Mouse (Mus musculus) intestine, embryonic 15.5 days (tissue): ENCODE measurements around the gene Bcl2. TPM values are rescaled to one million over a fixed set of nuclear protein-coding genes. Genes with fewer than 3 reads are reported as not detected.

Source experiments
- ATAC-seq: fragments of 200-750 bp; cut with Nextera tagmentation; 2 replicates; pipeline ENCODE4 v1.8.0; 2017; ENCODE audit warnings: moderate TSS enrichment, moderate library complexity
- H3K27ac ChIP-seq: fragments of 300-500 bp; sonication (generic); 2 replicates; pipeline ENCODE4 v1.5.1; 2015; ENCODE audit warnings: mild to moderate bottlenecking, inconsistent platforms
- H3K27me3 ChIP-seq: fragments of 300-500 bp; sonication (generic); replicated peaks from 2 replicates; pipeline ENCODE4 v1.6.1; 2015; ENCODE audit warnings: inconsistent platforms
- H3K36me3 ChIP-seq: fragments of 300-500 bp; sonication (generic); 2 replicates; pipeline ENCODE4 v1.6.1; 2015; ENCODE audit warnings: inconsistent platforms
- H3K4me1 ChIP-seq: fragments of 300-500 bp; sonication (generic); replicated peaks from 2 replicates; pipeline ENCODE4 v1.6.1; 2015; ENCODE audit warnings: inconsistent platforms
- H3K4me2 ChIP-seq: fragments of 300-500 bp; sonication (generic); replicated peaks from 2 replicates; pipeline ENCODE4 v1.6.1; 2015; ENCODE audit warnings: mild to moderate bottlenecking, inconsistent platforms
- H3K4me3 ChIP-seq: fragments of 300-500 bp; sonication (generic); replicated peaks from 2 replicates; pipeline ENCODE4 v1.5.1; 2015; ENCODE audit warnings: inconsistent platforms
- H3K9ac ChIP-seq: fragments of 300-500 bp; sonication (generic); 2 replicates; pipeline ENCODE4 v1.6.1; 2015; ENCODE audit warnings: inconsistent platforms
- H3K9me3 ChIP-seq: fragments of 300-500 bp; sonication (generic); 2 replicates; pipeline ENCODE4 v1.6.1; 2016; ENCODE audit warnings: inconsistent platforms
- WGBS: fragments of 180-500 bp; shearing (Covaris S2); methylation state at CpG from one replicate; pipeline ENCODE4 v1.1.7; 2015; 5-methylcytosine and 5-hydroxymethylcytosine counted together
- polyA plus RNA-seq: library from polyadenylated mRNA; unstranded; fragments of >200 nt; fragmentation: Nextera tagmentation; extraction: Ambion mirVana; gene quantifications from 2 replicates; pipeline ENCODE4 v1.2.1, GENCODE M21; 2015

Gene Bcl2
- polyA plus RNA-seq, 1 experiment from 2014 or later, result 13.2 TPM

DNA sequence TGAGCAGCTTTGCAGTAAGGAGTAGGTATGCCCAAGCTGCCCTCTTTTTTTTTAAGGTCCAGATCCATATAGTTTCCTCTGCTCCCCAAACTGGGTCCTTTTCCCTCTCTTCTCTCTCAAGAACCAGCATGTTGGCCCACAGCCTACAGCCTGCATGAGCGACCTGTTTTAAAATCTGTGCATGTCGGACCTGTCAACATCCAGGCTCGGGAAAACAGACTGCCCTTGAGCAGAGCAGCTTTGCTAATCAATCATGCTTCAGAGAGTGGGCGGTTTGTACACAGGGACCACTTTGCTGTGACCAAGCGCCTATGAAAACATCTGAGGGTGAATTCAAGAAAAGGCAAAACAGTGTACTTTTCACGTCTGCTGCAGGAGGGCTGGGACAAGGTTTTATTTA is 111.1 kb downstream of the Bcl2 start:
- no peak overlapping the region for H3K4me3 ChIP-seq
- no peak overlapping the region; the same call in 1 of the 2 replicates for H3K4me2 ChIP-seq
- no peaks in the 10 kb centered on the region for H3K9me3 ChIP-seq
- H3K36me3 ChIP-seq, result no peaks in the 10 kb centered on the region
- peak; percentile 51 for ATAC-seq
- no peak overlapping the region for H3K27ac ChIP-seq
- no peaks in the 10 kb centered on the region for H3K27me3 ChIP-seq
- 18% methylated on average over 6 of the region's 6 CpGs for WGBS
- peaks cover 12% of the 10 kb centered on the region for H3K4me1 ChIP-seq
- no peak overlapping the region for H3K9ac ChIP-seq

DNA sequence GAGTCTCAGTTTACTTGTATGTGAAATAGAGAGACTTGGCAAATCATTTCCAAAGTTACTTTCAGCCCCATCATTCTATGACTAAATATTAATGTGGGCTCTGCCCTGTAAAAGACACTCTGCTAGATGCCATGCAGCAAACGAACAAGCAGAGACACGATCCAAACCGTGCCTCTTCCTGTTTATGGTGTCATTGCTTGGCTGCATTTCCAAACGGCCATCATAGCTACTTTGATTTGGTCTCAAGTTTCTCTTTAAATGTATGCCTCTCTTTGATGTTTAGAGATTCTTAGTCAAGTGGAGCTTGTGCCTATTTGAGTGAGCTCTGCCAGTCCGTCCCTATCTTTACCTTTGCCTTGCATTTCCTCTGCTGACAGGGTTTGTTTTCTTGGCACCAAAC is 111.5 kb downstream of the Bcl2 start:
- no peak overlapping the region for H3K4me2 ChIP-seq
- H3K9ac ChIP-seq, result no peak overlapping the region

DNA sequence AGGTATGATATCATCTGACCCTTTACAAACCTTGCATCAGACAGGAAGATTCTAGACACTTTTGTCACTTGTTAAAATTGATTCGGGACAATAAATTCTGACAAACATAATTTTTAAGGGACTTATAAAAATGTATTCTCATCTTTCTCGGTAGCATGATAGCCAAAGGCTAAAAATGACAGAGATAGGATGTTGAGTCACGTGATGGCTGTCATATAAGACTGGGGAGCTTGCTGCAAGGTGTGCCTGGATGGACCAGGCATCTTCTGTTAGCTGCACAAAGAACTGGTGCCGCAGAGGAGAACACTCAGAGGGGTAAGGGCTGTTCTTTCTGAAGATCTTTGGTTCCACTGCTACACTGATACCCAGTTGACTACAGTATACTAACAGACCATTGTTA is 112.8 kb downstream of the Bcl2 start:
- Histone ChIP-seq H3K27me3 (no peaks in the 10 kb centered on the region), H3K4me1 (peaks cover 12% of the 10 kb centered on the region), H3K36me3 (no peaks in the 10 kb centered on the region), H3K9ac (no peak overlapping the region), H3K4me3 (no peak overlapping the region), H3K4me2 (no peak overlapping the region), H3K27ac (no peak overlapping the region), H3K9me3 (no peaks in the 10 kb centered on the region)
- no peak for ATAC-seq
- 90% methylated on average over 4 of the region's 4 CpGs for WGBS

More for the DNA sequence above, 111.5 kb downstream of the Bcl2 start:
- Histone ChIP-seq H3K27me3 (no peaks in the 10 kb centered on the region), H3K36me3 (no peaks in the 10 kb centered on the region), H3K9me3 (no peaks in the 10 kb centered on the region), H3K4me1 (peaks cover 12% of the 10 kb centered on the region), H3K27ac (no peak overlapping the region), H3K4me3 (no peak overlapping the region)
- no peak for ATAC-seq
- 44% methylated on average over 5 of the region's 5 CpGs for WGBS

DNA sequence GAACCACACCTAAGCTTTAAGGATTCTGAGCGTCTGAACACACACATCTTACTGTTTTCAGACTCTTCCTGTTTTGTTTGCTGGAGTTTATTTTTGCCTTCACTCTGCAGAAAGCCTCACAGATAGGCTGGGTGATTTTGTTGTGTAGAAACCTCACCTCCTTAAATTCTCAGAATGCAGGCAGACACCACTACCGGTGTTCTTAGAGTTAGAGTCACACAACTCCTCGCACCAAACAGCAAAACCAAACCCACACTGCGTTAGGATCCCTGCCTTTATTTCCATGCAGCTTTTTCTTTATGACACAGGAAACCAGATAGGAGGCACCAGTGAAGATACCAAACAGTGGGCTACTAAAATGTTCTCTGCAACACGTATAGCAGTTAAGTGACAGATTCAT is 113.2 kb downstream of the Bcl2 start:
- WGBS, result 74% methylated on average over 5 of the region's 5 CpGs
- Histone ChIP-seq H3K4me1 (peaks cover 12% of the 10 kb centered on the region), H3K36me3 (no peaks in the 10 kb centered on the region), H3K4me3 (no peak overlapping the region), H3K4me2 (no peak overlapping the region), H3K27me3 (no peaks in the 10 kb centered on the region), H3K27ac (no peak overlapping the region), H3K9ac (no peak overlapping the region), H3K9me3 (no peaks in the 10 kb centered on the region)
- no peak for ATAC-seq

DNA sequence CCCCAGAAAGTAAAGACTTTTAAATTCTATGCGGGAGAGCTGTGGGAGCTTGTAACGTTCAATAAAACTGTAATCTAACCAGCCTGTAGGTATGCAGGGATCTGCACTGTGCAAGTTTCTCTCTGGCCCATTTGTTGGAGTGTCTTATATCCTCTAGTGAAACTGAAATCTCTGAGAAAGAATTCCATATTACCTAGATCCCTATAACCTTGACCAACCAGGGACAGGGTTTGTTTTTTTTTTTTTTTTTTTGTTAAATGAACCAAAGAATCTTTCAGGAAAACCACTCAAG is 115.8 kb downstream of the Bcl2 start:
- no peak overlapping the region for H3K4me3 ChIP-seq
- H3K4me2 ChIP-seq, result no peak overlapping the region
- no peak overlapping the region for H3K27ac ChIP-seq
- H3K36me3 ChIP-seq, result no peaks in the 10 kb centered on the region
- no peak overlapping the region for H3K9ac ChIP-seq
- ATAC-seq, result no peak
- no peaks in the 10 kb centered on the region for H3K27me3 ChIP-seq
- H3K9me3 ChIP-seq, result no peaks in the 10 kb centered on the region
- peaks cover 7% of the 10 kb centered on the region for H3K4me1 ChIP-seq
- WGBS, result 72% methylated on average over 2 of the region's 2 CpGs

DNA sequence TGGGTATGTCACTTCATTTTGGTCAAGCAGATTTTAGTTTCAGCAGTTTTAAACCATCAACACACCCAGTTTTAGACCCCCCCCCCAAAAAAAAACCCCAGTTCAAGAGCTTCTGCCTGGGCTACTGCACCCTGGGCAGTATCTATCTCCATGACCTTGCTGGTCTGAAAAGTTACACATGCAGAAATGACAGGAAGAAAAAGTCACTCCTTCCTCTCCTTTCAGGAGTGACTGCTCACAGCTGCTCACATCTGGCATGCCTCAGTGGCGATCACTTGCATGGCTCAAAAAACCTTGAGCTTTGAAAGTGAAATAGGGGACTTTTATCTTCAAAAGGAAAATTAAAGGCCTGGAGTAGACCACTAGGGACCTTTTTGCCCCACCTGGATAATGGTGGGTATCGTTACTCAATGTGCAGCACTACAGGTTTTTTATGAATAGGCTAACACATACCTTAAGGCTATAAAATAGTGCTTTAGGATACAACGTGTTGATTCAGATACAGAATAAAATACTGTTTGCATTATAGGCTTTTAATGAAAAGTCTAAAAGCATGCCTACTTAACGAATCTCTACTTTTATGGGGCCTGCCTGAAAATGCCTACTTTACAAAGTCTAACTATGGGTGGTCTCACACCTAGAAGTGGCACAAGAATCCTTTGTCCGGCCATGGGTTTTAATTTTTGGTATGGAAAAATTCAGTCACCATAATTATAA is 116.3 kb downstream of the Bcl2 start:
- Histone ChIP-seq H3K27me3 (no peaks in the 10 kb centered on the region), H3K9ac (no peak overlapping the region), H3K9me3 (no peaks in the 10 kb centered on the region), H3K36me3 (no peaks in the 10 kb centered on the region), H3K4me2 (no peak overlapping the region), H3K4me3 (no peak overlapping the region), H3K27ac (no peak overlapping the region), H3K4me1 (peaks cover 2% of the 10 kb centered on the region)
- WGBS, result 68% methylated on average over 5 of the region's 5 CpGs
- no peak for ATAC-seq

DNA sequence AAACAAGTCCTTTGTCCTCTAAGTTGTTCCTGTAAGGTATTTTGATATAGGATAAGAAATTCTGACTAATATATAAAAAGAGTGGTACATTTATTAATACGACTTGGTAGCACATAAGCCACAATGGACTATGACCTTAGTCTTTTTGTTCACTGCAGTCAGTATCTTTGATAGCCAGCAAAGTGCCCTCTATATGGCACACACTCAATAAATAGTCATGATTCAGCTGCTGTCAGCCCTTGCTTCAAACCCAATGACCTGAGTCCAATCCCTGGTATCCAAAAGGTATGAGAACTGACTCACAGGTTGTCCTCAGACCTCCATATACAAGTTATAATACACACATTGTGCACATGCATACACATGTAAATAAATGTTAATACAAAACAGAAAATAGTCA is 117.7 kb downstream of the Bcl2 start:
- no peak overlapping the region for H3K9ac ChIP-seq
- peak; percentile 57; the same call in 1 of the 2 replicates for ATAC-seq
- H3K9me3 ChIP-seq, result no peaks in the 10 kb centered on the region
- no peaks in the 10 kb centered on the region for H3K4me1 ChIP-seq
- 77% methylated on average over 1 of the region's 1 CpGs for WGBS
- H3K27ac ChIP-seq, result no peak overlapping the region
- no peak overlapping the region for H3K4me3 ChIP-seq
- no peaks in the 10 kb centered on the region for H3K27me3 ChIP-seq
- no peaks in the 10 kb centered on the region for H3K36me3 ChIP-seq
- H3K4me2 ChIP-seq, result no peak overlapping the region

DNA sequence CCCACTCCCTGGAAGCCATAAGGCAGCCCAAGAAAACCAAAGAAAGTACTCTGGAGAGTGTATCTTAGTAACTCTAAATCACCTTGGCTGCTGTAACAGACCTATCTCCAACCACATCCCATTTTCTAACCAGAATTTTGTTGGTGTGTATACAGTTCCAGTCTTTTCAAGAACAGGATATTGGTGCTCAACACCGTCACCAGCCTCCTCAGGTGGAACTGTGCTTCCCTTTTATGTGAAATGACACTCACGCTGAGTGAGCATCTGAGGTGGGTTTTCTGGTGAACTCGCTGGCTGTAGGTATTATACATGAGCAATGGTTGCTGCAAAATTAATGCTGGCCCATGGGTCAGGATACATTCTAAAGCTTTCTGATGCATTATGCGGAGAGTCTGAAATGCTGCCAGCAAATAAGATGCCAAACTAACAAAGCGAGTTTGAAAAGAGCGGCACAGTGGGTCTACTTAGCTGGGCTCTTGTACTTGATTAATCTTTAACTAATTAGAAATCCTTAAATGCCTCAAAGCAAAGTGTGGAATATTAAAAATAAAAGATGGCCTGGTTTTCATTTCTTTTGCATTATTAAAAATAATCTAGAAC is 118.7 kb downstream of the Bcl2 start:
- no peaks in the 10 kb centered on the region for H3K36me3 ChIP-seq
- no peak for ATAC-seq
- no peaks in the 10 kb centered on the region for H3K27me3 ChIP-seq
- 88% methylated on average over 6 of the region's 6 CpGs for WGBS
- no peak overlapping the region for H3K4me2 ChIP-seq
- no peak overlapping the region for H3K27ac ChIP-seq
- no peaks in the 10 kb centered on the region for H3K4me1 ChIP-seq
- H3K4me3 ChIP-seq, result no peak overlapping the region
- H3K9ac ChIP-seq, result no peak overlapping the region
- H3K9me3 ChIP-seq, result no peaks in the 10 kb centered on the region

DNA sequence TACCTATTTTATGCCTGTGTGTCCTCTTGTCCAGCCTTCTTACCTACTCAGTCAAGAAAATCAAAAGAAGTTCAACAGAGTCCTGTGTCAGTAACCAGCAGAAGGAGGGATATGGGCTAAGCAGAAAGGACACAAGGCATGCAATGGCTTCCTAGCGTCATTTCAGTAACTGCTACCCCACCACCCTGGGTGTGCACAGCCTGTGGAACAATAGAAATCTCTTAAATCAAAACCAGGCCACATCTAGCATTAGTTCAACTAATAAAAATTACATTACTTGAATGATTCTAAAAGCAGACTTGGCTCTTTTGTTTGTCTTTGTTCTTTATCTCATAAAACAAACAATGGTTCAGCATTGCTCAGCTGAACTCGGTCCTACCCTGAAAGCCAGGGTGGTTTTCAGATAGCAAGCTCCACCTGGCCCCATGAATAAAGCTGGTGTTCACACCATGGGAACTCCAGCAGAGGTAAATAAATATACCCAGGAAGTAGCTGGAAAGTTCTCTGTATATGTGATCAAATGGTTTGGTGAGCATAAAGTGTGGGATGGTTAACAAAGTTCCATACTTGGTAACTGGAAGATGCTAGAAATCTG is 122.8 kb downstream of the Bcl2 start:
- H3K36me3 ChIP-seq, result no peaks in the 10 kb centered on the region
- peak; percentile 55 for ATAC-seq
- no peak overlapping the region for H3K4me2 ChIP-seq
- WGBS, result 48% methylated on average over 2 of the region's 2 CpGs
- peaks cover 25% of the 10 kb centered on the region for H3K4me1 ChIP-seq
- no peaks in the 10 kb centered on the region for H3K27me3 ChIP-seq
- H3K9me3 ChIP-seq, result no peaks in the 10 kb centered on the region
- no peak overlapping the region for H3K9ac ChIP-seq
- peak overlapping the region; percentile 64; the same call in 1 of the 2 replicates for H3K27ac ChIP-seq
- H3K4me3 ChIP-seq, result no peak overlapping the region

DNA sequence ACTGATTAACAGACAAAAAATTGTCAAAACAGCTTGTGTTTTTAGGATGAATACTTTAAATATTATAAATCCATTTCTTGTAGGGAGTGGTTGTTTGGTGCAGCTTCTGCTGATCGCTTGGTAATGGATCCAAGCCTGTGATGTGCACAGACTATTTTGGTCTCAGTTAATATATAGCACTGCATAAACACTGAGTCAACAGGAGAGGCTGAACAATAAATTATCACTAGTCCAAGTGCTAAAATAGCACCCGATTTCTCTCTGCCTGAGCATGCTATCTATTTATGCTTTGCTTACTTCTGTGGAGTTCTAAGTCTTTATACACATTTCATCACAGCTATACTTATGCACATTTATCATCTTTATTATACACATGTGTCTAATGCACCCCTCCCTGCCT is 124.9 kb downstream of the Bcl2 start:
- no peak overlapping the region for H3K4me3 ChIP-seq
- ATAC-seq, result no peak
- 28% methylated on average over 2 of the region's 2 CpGs for WGBS
- no peaks in the 10 kb centered on the region for H3K27me3 ChIP-seq
- no peaks in the 10 kb centered on the region for H3K9me3 ChIP-seq
- no peak overlapping the region for H3K27ac ChIP-seq
- H3K4me1 ChIP-seq, result peaks cover 32% of the 10 kb centered on the region
- no peaks in the 10 kb centered on the region for H3K36me3 ChIP-seq
- H3K4me2 ChIP-seq, result no peak overlapping the region
- no peak overlapping the region for H3K9ac ChIP-seq

DNA sequence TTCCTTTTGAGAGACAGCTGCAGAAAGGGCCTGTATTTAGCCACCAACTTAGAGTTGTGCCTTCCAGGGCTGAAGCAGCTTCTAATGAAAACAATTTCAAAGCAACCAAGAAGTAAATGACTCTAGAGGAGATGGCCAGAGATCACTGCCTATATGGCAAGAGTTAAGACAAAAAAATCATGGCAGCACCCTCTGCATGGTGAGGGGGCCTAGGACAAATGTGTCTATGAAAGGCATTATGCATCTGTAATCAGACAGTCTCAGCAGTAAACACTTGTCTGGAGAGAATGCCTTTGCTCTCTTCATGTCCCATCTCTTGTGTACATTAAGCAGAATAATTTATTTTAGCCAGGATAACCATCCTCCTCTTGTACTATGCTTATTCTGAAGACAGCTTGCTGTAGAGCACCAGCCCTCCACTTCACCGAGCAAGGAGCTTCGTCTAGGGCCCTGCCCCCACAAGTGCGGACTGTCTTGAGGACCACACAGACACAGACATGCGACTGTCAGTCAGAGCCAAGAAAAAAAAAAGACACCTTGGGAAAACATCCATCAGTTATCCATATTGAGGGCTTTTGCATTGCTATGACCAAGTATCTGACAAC is 126.1 kb downstream of the Bcl2 start:
- H3K9ac ChIP-seq, result no peak overlapping the region
- H3K4me1 ChIP-seq, result peaks cover 44% of the 10 kb centered on the region
- peak overlapping the region; percentile 82 for H3K27ac ChIP-seq
- no peaks in the 10 kb centered on the region for H3K36me3 ChIP-seq
- no peaks in the 10 kb centered on the region for H3K27me3 ChIP-seq
- no peak for ATAC-seq
- peak overlapping the region; percentile 46 for H3K4me2 ChIP-seq
- H3K4me3 ChIP-seq, result no peak overlapping the region
- WGBS, result 52% methylated on average over 4 of the region's 4 CpGs
- no peaks in the 10 kb centered on the region for H3K9me3 ChIP-seq

DNA sequence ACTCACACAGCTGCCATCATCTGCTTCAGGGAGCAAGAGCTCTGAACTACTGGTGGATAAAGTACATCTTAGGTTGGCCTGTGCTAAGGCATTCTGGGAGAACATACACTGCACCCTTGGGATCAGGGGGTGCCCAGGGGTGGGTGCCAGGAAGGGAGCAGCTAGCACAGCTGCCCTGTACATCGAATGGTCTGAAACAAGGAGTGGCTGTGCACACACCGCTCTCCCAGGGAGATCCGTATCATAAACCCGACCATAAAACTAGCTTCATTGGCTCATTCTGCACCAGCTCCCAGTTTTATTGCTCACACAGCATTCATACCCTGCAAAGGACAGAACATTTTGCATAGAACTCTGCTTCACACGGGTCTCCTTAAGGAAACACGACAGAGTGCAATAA is 127.3 kb downstream of the Bcl2 start:
- Histone ChIP-seq H3K27me3 (no peaks in the 10 kb centered on the region), H3K27ac (peak overlapping the region; percentile 82), H3K36me3 (no peaks in the 10 kb centered on the region), H3K9ac (no peak overlapping the region), H3K4me3 (no peak overlapping the region), H3K4me1 (peaks cover 49% of the 10 kb centered on the region), H3K9me3 (no peaks in the 10 kb centered on the region), H3K4me2 (no peak overlapping the region)
- peak; percentile 94 for ATAC-seq
- WGBS, result 45% methylated on average over 6 of the region's 6 CpGs

DNA sequence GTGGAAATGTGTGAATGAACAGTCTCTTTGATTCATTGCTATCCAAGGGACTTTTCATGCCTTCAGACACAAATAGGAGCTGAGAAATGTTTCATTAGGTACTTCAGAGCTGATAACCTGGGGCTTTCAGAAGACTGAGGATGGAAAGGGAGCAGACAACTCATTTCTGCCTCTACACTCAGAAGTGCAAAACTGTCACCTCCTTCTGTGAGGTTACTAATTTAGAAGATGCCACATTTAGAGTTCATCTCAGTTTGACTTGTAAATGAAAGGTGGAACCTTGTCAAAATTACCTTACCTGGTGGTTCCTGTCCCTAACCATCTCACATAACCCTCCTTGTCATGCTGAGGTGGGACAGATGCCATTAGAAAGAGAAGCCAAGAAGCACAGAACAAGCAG is 128.7 kb downstream of the Bcl2 start:
- Histone ChIP-seq H3K27me3 (no peaks in the 10 kb centered on the region), H3K27ac (no peak overlapping the region), H3K36me3 (no peaks in the 10 kb centered on the region), H3K9me3 (no peaks in the 10 kb centered on the region), H3K4me1 (peaks cover 49% of the 10 kb centered on the region), H3K4me3 (no peak overlapping the region), H3K9ac (no peak overlapping the region), H3K4me2 (no peak overlapping the region)
- no peak for ATAC-seq
